Mouse (Mus musculus): ENCODE measurements around the gene Cacng3.

GRCm38 (mm10) chr7:122740663-122741062 is 70.4 kb downstream of the Cacng3 start:
- TF ChIP-seq CTCF (IDR thresholded peaks at IDR 0.05; ENCODE audit: control insufficient read depth, insufficient read depth, insufficient read length) (no peak), MAX (IDR thresholded peaks at IDR 0.05) (no peak), USF1 (IDR thresholded peaks at IDR 0.05; ENCODE audit: low read depth) (no peak), MYOD1 (IDR thresholded peaks at IDR 0.05; ENCODE audit: control insufficient read depth, insufficient read length, low read depth) (no peak), MYOG (IDR thresholded peaks at IDR 0.05; ENCODE audit: control insufficient read depth, extremely low read depth, insufficient read length) (no peak), CEBPB (IDR thresholded peaks at IDR 0.05; ENCODE audit: low read depth) (no peak)

Measured in C2C12 (cell line).